Mouse (Mus musculus) retina, postnatal 7 days (tissue): Measurements from ENCODE around the gene Lrch4.

Experiments
- DNase-seq: peaks from one replicate; pipeline ENCODE4 v3.0.0-alpha.2; 2012; ENCODE audit warnings: low read depth, low spot score

The Lrch4 gene

GRCm38 (mm10) chr5:137686127-137686790 lies 57.3 kb downstream of the Lrch4 start:
- no peak for DNase-seq

- DNase-seq, result no peak
Measured at GRCm38 (mm10) chr5:137689974-137690373, 61.1 kb downstream of the Lrch4 start.

- no peak for DNase-seq
Measured at GRCm38 (mm10) chr5:137690531-137690930, 61.6 kb downstream of the Lrch4 start.
